ENCODE assay signal across 10 mouse cellular contexts in the genomic region with DNA sequence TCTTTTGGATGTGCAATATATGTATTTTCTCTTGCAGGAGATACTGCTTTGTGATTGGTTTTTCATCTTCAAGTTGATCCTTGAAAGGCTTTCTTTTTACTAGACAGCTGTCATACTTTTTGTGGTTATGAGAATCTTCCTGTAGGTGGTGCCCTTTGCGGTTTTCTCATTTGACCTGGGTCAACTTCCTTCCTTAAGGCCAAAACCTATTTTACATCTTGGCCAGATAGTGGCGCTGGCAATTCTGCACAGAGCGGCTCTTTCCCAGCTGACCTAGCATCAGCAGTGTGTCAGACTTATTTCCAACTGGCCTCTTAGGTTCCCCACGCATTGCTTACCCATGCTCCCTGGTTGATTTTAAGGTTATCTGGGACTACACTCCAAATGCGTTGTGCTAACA. TPM values are rescaled to one million over a fixed set of nuclear protein-coding genes. Genes with fewer than 3 reads are reported as not detected.
DNase-seq lines count a peak whose midpoint lies in the region; ATAC-seq and TF ChIP-seq lines count a peak whose summit lies in the region.
"Had no signal": no experiment of that assay in that cellular context is flagged by ENCODE, and none has a peak within 500 bp of the region (broad histone marks: within the 10 kb centered on the region; RNA-seq: fewer than 3 reads in every experiment).

No protein-coding gene starts in this region.

- H3K36me3 ChIP-seq in liver, postnatal 0 days (replicated peaks; ENCODE audit: insufficient read depth, low read length) = no peaks in the 10 kb centered on the region
- H3K36me3 ChIP-seq in splenic B cell, adult 2 months (ENCODE audit: control insufficient read depth, insufficient read depth, low read length, poor library complexity, severe bottlenecking) = no peaks in the 10 kb centered on the region
- no peaks in the 10 kb centered on the region for H3K36me3 ChIP-seq in intestine, embryonic 15.5 days
- H3K36me3 ChIP-seq: embryonic facial prominence, embryonic 13.5 days; liver, embryonic 13.5 days had no signal

- no peak for TF ChIP-seq EP300 in liver, postnatal 0 days (IDR thresholded peaks at IDR 0.05; ENCODE audit: low read depth)

- 30% methylated on average over 5 of the region's 5 CpGs for WGBS in liver, postnatal 0 days (ENCODE audit: insufficient replicate concordance)
- WGBS in intestine, embryonic 15.5 days = 61% methylated on average over 5 of the region's 5 CpGs

- H3K27ac ChIP-seq in liver, postnatal 0 days (ENCODE audit: low read depth) = no peak overlapping the region
- no peak overlapping the region for H3K27ac ChIP-seq in intestine, embryonic 15.5 days
- H3K27ac ChIP-seq: embryonic facial prominence, embryonic 13.5 days; liver, embryonic 13.5 days had no signal

- H3K9ac ChIP-seq in liver, postnatal 0 days (replicated peaks) = no peak overlapping the region
- H3K9ac ChIP-seq in intestine, embryonic 15.5 days = no peak overlapping the region
- H3K9ac ChIP-seq: embryonic facial prominence, embryonic 13.5 days; liver, embryonic 13.5 days had no signal

- DNase-seq in embryo, embryonic 11 days = peak; percentile 43
- no peak for DNase-seq in embryo, embryonic 10 days (ENCODE audit: low spot score)
- peak; percentile 27 to 51 for DNase-seq in spleen, adult 18-20 months
- no peak for DNase-seq in spleen, adult 12 weeks (ENCODE audit: low spot score)
- DNase-seq in liver, postnatal 0 days = no peak
- DNase-seq in splenic B cell, adult 2 months (ENCODE audit: low read depth, low spot score) = peak; percentile 80
- no peak for DNase-seq in ovary, postnatal 14 days (ENCODE audit: low spot score)
- DNase-seq: liver, embryonic 13.5 days had no signal

- H3K4me3 ChIP-seq in liver, postnatal 0 days (ENCODE audit: low read depth, low read length) = no peak overlapping the region
- no peak overlapping the region for H3K4me3 ChIP-seq in intestine, embryonic 15.5 days (replicated peaks)
- H3K4me3 ChIP-seq: embryonic facial prominence, embryonic 13.5 days; liver, embryonic 13.5 days had no signal

- no peak overlapping the region for H3K4me2 ChIP-seq in liver, postnatal 0 days (ENCODE audit: low read depth, low read length)
- H3K4me2 ChIP-seq in intestine, embryonic 15.5 days (replicated peaks) = no peak overlapping the region
- H3K4me2 ChIP-seq: embryonic facial prominence, embryonic 13.5 days; liver, embryonic 13.5 days had no signal

- TF ChIP-seq CTCF in liver, postnatal 0 days (IDR thresholded peaks at IDR 0.05; ENCODE audit: low read depth) = peak; percentile 58

- H3K9me3 ChIP-seq in liver, postnatal 0 days (ENCODE audit: low read length) = no peaks in the 10 kb centered on the region
- no peaks in the 10 kb centered on the region for H3K9me3 ChIP-seq in intestine, embryonic 15.5 days
- H3K9me3 ChIP-seq: embryonic facial prominence, embryonic 13.5 days; liver, embryonic 13.5 days had no signal

- no peaks in the 10 kb centered on the region for H3K27me3 ChIP-seq in liver, postnatal 0 days (ENCODE audit: insufficient read depth, low read length)
- no peaks in the 10 kb centered on the region; the same call in 1 of the 2 replicates for H3K27me3 ChIP-seq in splenic B cell, adult 2 months (ENCODE audit: control insufficient read depth, insufficient read depth, low read length, poor library complexity, severe bottlenecking)
- no peaks in the 10 kb centered on the region for H3K27me3 ChIP-seq in intestine, embryonic 15.5 days (replicated peaks)
- H3K27me3 ChIP-seq: embryonic facial prominence, embryonic 13.5 days had no signal

- ATAC-seq in liver, postnatal 0 days = no peak
- ATAC-seq in intestine, embryonic 15.5 days = no peak

- peaks cover 15% of the 10 kb centered on the region for H3K4me1 ChIP-seq in liver, postnatal 0 days (ENCODE audit: insufficient read depth)
- no peaks in the 10 kb centered on the region for H3K4me1 ChIP-seq in intestine, embryonic 15.5 days (replicated peaks)

RNA-seq across cellular contexts. Expression of gene Gnaq, which starts 3.9 kb away (rescaled TPM):
- polyA plus RNA-seq in liver, postnatal 0 days (2015; fragmentation: Nextera tagmentation; extraction: Ambion mirVana) = 4.9 and 5.3 TPM in 2 replicates
- 28.1 and 28.3 TPM in 2 replicates for polyA plus RNA-seq in intestine, embryonic 15.5 days (2015; fragmentation: Nextera tagmentation; extraction: Ambion mirVana)

Comparison
In these comparisons a context has a peak if more than half of its experiments do, and no peak if none do; other contexts are left out.
1. DNase-seq: peak in embryo, embryonic 11 days (single experiment), spleen, adult 18-20 months (2 of 2) and splenic B cell, adult 2 months (single experiment); none in embryo, embryonic 10 days (single experiment), spleen, adult 12 weeks (single experiment), liver, postnatal 0 days (single experiment) and ovary, postnatal 14 days (single experiment).